Mouse (Mus musculus) erythroblast, adult 5-6 weeks (primary cell): ENCODE results near the gene Pnpo. TPM values are rescaled to one million over a fixed set of nuclear protein-coding genes. Genes with fewer than 3 reads are reported as not detected.

Experiments
- ATAC-seq: replicated peaks from 2 replicates; pipeline ENCODE4 v1.8.0; 2016; ENCODE audit warnings: moderate number of reproducible peaks, mild to moderate bottlenecking, moderate TSS enrichment, inconsistent platforms; ENCODE audit not compliant: poor library complexity, low FRiP score, severe bottlenecking
- total RNA-seq, 2 experiments: library from RNA; stranded (forward) in 1 of 2; stranded (reverse) in 1 of 2; fragments of 150-400 nt in 1 of 2; fragments of 200-764, 138-1000 nt in 1 of 2; gene quantifications; 2 replicates each; pipeline versions ENCODE4 v1.2.3 to v1.2.4; 2015 to 2017; ENCODE audit warnings: low replicate concordance in 2 of 2

Gene Pnpo
- total RNA-seq, 2 experiments from 2014 or later = 288 to 405 TPM

DNA sequence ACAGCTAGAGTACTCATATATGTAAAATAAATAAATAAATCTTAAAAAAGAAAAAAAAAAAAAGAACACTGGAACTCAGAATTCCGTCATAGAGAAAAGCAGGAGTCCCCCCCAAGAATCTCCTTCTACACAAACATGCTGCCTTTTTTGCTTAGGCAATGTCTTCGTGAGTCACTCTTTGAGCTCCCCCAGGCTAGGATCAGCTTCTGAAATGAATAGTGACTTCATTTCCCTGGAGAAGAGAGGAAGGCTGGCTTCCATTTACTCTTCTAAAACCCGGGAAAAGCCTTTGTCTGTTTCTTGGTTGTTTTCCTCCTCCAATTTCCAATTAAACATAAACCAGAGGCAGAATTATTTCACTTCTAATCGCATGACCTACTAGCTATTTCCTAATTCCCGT, 29.1 kb upstream of the Pnpo start:
- ATAC-seq = no peak

- ATAC-seq = no peak
Measured at GRCm38 (mm10) chr11:96970341-96970740, 26.6 kb upstream of the Pnpo start.

GRCm38 (mm10) chr11:96969746-96970145, 26.0 kb upstream of the Pnpo start:
- ATAC-seq = no peak

DNA sequence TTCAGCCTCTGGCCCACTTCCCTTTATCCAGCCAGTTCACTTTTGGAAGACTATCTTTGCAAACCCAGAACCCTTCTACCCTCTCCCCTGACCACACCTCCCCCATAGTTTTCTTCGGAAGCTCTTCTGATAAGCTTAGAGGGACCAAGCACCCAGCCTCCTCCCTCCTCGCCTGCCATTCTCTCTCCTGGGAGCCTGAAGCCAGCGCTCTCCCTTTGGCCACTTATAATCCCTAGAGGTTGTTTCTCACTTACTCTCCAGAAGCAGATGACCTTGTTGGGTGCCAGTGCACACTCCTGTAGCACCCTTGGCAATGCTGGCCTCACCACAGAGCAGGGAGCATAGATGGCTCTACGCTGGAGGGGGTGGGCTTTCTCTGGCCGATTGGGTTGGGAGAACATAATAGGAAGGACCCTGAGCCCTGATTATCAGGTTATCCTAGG, 25.5 kb upstream of the Pnpo start:
- ATAC-seq = 0 out of 2 replicates have a peak, but pooled peaks have one; percentile 33

GRCm38 (mm10) chr11:96968476-96968875, 24.7 kb upstream of the Pnpo start:
- ATAC-seq = no peak

DNA sequence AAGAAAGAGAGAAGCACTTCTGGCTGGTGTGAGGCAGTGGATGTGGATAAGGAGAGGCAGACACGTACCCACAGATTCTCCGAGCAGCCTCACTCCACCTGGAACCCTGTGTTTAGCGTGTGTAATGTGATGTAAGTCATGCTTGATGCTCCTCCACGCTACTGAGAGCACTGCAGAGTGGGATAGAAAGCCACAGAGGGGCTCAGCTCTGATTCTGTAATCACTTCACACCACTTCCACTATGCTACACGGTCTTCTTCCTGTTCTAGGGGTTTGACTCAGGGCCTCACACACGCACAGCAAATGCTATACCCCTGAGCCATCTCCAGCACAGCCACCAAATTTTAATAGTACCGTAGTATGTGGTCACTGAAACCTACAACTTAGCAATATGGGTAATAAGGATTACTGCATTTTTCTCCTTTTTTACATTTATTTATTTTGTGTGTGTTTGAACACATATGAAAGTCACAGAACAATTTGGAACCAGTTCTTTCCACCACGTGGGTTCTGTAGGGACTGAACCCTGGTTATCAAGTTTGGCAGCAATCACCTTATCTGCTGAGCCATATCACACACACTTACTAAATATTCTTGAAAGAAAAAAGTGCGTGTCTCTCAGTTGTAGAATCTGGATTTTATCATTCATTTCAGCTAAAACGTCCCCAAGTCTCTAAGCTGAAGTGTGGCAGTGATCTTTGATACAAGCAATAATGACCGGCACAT, 23.9 kb upstream of the Pnpo start:
- ATAC-seq = 0 out of 2 replicates have a peak, but pooled peaks have one; percentile 29

DNA sequence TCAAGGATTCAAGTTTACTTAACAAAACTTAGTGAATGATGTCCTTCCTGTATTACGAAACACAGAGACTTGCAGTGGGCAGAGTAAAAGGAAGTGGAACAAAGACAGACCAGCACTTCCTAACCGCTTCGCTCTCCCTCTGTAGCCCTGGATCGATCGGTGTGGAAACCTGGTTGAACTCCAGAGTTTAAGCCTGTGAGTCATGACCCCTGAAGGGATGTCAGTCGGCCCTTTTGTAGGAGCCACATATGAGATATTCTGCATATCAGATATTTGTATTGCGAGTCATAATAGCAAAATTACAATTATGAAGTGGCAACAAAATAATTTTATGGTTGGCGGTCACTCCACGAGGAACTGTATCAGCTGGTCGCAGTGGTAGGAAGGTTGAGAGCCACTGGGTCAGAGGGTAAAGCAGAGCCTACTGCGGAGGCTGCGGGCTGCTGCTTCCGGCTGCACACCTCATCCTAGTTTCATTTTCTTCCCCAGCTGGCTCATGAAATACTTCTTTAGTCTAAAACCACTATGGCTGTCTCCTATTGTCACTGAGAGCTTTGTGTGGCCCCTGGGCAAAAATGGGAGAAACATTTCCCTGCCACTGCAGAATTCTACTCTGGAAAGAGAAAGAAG, 23.2 kb upstream of the Pnpo start:
- no peak for ATAC-seq

DNA sequence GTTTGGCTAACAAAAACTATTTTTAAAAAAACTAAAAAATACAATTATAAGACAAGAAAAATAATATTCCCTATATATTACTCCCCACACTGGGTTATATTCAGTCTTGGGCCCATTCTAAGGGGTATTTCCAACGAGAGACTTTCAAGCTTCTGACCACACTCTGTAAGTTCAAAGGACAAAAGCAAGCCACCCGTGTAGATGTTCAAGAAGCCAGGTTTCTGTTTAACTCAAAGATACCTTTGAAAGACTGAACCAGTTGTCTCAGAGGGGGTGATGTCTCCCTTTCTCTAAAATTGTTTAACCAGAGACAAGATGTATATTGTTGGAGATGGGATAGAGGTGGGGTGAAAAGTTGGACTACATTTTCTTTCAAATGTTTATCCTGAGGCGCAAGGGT, 22.4 kb upstream of the Pnpo start:
- no peak for ATAC-seq

GRCm38 (mm10) chr11:96963580-96963979, 19.8 kb upstream of the Pnpo start:
- peak; percentile 86 for ATAC-seq

DNA sequence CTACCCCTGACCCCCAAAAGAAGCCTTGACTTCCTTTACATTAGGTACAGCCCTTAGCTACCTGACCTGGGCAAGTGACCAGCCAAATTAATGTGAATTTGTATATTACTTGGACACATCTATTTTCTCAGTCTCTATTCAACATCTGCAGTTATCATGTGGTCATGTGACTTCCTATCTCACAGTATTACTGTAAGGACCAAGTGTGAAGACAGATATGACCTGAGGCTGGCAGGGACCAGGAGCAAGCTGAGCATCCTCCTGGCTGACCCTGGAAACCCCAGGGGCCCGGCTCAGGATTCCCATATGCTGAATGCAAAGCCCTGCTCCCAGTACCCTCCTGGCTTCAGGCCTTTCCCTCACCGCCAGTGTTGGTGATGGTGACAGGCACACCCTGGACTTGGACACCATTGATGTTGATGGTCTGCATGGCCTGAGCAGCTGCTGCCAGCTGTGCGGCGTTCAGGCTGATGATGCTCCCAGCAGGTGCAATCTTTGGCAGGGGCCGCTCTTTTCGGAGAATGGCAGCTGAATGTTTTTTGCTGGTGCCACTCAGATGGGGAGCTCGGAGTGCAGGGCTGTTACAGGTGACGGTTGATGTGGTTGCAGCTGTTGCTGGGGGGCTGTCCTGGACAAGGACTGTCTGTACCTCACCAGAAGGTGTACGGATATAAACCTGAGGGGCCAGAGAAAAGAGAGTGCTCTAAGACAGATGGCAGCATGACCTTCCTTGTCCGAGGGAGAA, 13.4 kb upstream of the Pnpo start:
- ATAC-seq = peak; percentile 34

DNA sequence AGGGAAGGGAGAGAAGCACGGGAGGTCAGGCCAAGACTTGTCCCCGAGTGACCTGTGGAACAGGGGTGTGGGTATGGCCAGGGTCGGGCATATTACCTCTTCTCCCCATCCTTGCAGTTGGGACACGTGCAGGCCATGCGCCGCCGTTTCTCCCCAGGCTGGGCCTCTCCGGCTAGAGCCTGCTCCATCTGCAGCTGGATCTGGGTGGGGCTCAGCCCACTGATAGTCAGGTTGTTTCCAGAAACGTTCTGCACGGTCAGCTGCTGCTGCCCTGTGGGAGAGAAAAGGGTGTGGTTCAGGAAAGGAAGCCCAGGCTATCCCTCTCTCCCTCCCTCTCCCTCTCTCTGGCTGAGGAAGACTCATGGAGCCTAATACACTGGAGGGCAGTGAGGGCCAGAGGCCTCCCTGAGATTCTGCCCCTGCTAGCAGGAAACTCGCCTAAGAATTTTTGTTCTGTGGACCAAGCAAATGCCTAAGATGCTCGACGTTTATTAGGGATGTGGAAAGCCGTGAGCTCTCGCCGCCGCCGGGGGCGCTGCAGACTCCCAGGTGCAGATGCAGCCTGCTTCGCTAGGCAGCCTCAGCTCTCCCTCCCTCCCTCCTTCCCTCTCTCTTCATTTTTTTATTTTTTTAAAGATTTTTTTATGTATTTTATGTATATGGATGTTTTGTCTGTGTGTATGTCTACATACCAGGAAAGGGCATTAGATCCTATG, 12.4 kb upstream of the Pnpo start:
- peak; percentile 73 for ATAC-seq

DNA sequence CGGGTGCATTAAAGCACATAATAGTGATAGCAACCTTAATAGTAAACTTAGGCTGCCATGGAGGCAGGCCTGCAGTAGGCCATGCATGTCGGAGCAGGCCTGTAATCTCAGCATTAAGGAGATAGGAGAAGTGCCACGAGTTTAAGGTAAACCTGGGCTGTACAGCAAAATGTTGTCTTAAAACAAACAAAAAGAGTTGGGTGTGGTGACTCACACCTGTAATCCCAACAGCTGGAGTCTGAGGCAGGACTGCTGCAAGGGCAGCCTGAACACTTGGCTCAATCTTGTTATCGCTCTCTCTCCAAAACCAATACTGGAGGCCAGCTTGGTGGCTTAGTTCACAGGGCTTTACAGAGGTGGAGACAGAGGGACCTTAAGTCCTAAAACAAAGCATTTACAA, 11.3 kb upstream of the Pnpo start:
- ATAC-seq = no peak

DNA sequence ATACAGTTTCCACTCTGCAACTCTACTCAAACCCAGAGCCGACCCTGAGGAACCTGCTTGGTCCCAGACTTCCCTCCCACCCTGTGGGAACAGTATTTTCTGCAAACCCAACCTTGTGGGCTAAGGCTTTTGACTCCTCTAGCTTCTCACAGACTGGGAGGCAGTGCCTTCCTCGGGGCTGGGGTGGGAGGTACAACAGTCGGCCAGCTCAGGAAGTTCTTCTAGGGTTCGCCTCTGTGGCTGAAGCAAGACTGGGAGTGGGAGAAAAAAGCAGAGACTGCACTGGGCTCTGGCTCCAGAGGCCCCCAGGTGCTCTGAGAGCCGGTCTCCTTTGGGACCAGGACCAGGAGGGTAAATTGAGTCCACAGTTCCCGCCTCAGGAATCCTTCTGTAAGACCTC, 9.1 kb upstream of the Pnpo start:
- no peak for ATAC-seq

- ATAC-seq = no peak
Measured at GRCm38 (mm10) chr11:96952426-96952825, 8.6 kb upstream of the Pnpo start.

DNA sequence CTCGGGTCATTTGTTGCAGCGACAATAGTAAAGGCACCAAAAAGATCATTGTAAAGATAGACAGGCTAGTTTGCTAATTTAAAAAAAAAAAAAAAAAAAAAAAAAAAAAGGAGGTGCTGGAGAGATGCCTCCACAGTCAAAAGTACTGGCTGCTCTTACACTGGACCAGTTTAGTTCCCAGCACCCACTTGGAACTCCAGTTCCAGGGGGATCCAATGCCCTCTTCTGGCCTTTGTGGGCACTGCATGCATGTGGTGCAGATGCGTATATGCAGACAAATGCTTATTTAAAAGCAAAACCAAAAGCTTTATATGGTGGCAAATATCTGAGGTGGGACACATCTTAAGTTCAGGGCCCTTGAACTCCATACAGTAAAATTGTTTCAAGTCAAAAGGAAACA, 7.0 kb upstream of the Pnpo start:
- ATAC-seq = no peak

DNA sequence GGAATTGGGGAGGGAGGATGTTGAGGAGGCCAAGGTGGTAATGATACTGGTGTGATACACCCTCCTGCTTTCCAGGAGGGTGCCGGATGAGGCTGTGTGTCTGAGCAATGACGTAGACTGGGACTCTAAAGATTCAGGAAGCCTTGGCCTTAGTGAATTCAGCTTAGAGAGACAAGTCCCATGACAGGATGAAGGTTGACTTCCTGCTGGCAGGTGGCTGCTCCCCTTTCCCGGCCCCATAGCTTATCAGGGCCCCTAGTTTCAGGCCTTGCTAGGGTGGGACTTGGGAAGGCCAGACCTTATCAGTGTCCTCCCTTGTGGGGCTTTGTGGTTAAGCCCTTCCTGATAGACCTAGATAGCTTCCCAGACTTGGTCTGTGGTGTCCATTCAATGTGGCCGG, 4.1 kb upstream of the Pnpo start:
- peak; percentile 49 for ATAC-seq

DNA sequence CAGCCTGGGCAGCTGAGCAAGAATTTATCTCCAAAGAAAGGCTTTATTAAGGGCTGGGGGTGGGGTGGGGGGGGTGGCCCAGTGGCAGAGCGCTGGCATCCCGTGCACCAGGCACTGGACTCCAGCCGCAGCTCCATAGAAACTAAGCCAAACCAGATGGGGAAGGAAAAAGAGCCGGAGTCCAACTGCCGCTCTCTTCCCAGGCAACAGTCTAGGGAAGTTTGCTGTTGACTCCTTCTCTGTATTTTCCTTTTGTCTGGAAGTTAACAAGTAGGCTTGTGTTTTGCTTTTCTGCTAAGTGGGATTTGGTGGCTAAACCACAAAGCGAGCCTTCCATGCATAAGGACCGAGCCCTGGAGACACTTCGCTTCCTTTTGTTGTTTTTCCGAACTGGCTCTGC, 2.7 kb upstream of the Pnpo start:
- ATAC-seq = no peak

- ATAC-seq = no peak
Measured at GRCm38 (mm10) chr11:96944844-96945580, 1.2 kb upstream of the Pnpo start.

GRCm38 (mm10) chr11:96941989-96942590, 1.7 kb downstream of the Pnpo start:
- ATAC-seq = peak; percentile 49
